Mouse (Mus musculus): ENCODE measurements at regions not wholly inside any gene's neighbourhood (a gene's known extent, or its start where the extent isn't known, plus 50 kb on each side); places are given as distances from the start of the nearest gene placed in this dataset.

GRCm38 (mm10) chr3:80187406-80187805 lies 303.1 kb downstream of the Fam198b start:
- Histone ChIP-seq H3K79me2 (ENCODE audit: control insufficient read depth, insufficient read depth) (no peaks in the 10 kb centered on the region), H3K27me3 (ENCODE audit: control insufficient read depth, insufficient read depth, insufficient read length) (no peaks in the 10 kb centered on the region), H3ac (ENCODE audit: control insufficient read depth, insufficient read length, low read depth) (no peak overlapping the region), H3K4me3 (ENCODE audit: insufficient read depth, poor library complexity, severe bottlenecking) (no peak overlapping the region), H3K36me3 (ENCODE audit: control insufficient read depth, insufficient read depth) (no peaks in the 10 kb centered on the region), H3K79me3 (ENCODE audit: low read depth) (no peaks in the 10 kb centered on the region)
- TF ChIP-seq MYOG (IDR thresholded peaks at IDR 0.05; ENCODE audit: control insufficient read depth, extremely low read depth, insufficient read length): no peak
- no peak for TF ChIP-seq MAX (IDR thresholded peaks at IDR 0.05)

- no peaks in the 10 kb centered on the region for H3K27me3 ChIP-seq (ENCODE audit: control insufficient read depth, insufficient read depth, insufficient read length)
- H3K79me3 ChIP-seq (ENCODE audit: low read depth): no peaks in the 10 kb centered on the region
- no peaks in the 10 kb centered on the region for H3K79me2 ChIP-seq (ENCODE audit: control insufficient read depth, insufficient read depth)
- no peak for TF ChIP-seq USF1 (IDR thresholded peaks at IDR 0.05; ENCODE audit: low read depth)
- TF ChIP-seq MYOG (IDR thresholded peaks at IDR 0.05; ENCODE audit: control insufficient read depth, extremely low read depth, insufficient read length): no peak
- no peak for TF ChIP-seq MAX (IDR thresholded peaks at IDR 0.05)
- no peak for TF ChIP-seq FOSL1 (IDR thresholded peaks at IDR 0.05; ENCODE audit: insufficient read depth, low read length, poor library complexity, severe bottlenecking)
- no peak for TF ChIP-seq CEBPB (IDR thresholded peaks at IDR 0.05; ENCODE audit: low read depth)
- TF ChIP-seq MYOD1 (IDR thresholded peaks at IDR 0.05; ENCODE audit: control insufficient read depth, insufficient read length, low read depth): no peak
- TF ChIP-seq CTCF (IDR thresholded peaks at IDR 0.05; ENCODE audit: control insufficient read depth, insufficient read depth, insufficient read length): no peak
- no peak overlapping the region for H3K4me3 ChIP-seq (ENCODE audit: insufficient read depth, poor library complexity, severe bottlenecking)
- no peaks in the 10 kb centered on the region for H3K36me3 ChIP-seq (ENCODE audit: control insufficient read depth, insufficient read depth)
- H3ac ChIP-seq (ENCODE audit: control insufficient read depth, insufficient read length, low read depth): no peak overlapping the region
These were observed 316.6 kb downstream of the Fam198b start for GRCm38 (mm10) chr3:80200904-80201303.

GRCm38 (mm10) chr3:80204821-80205220 lies 320.5 kb downstream of the Fam198b start:
- Histone ChIP-seq H3K79me2 (ENCODE audit: control insufficient read depth, insufficient read depth) (no peaks in the 10 kb centered on the region), H3K4me3 (ENCODE audit: insufficient read depth, poor library complexity, severe bottlenecking) (no peak overlapping the region), H3K79me3 (ENCODE audit: low read depth) (no peaks in the 10 kb centered on the region), H3K36me3 (ENCODE audit: control insufficient read depth, insufficient read depth) (no peaks in the 10 kb centered on the region), H3ac (ENCODE audit: control insufficient read depth, insufficient read length, low read depth) (no peak overlapping the region), H3K27me3 (ENCODE audit: control insufficient read depth, insufficient read depth, insufficient read length) (no peaks in the 10 kb centered on the region)
- TF ChIP-seq MYOD1 (IDR thresholded peaks at IDR 0.05; ENCODE audit: control insufficient read depth, insufficient read length, low read depth) (no peak), MYOG (IDR thresholded peaks at IDR 0.05; ENCODE audit: control insufficient read depth, extremely low read depth, insufficient read length) (no peak), USF1 (IDR thresholded peaks at IDR 0.05; ENCODE audit: low read depth) (no peak), MAX (IDR thresholded peaks at IDR 0.05) (no peak), CTCF (IDR thresholded peaks at IDR 0.05; ENCODE audit: control insufficient read depth, insufficient read depth, insufficient read length) (no peak), CEBPB (IDR thresholded peaks at IDR 0.05; ENCODE audit: low read depth) (no peak), FOSL1 (IDR thresholded peaks at IDR 0.05; ENCODE audit: insufficient read depth, low read length, poor library complexity, severe bottlenecking) (no peak)

GRCm38 (mm10) chr3:80205351-80205750 lies 321.0 kb downstream of the Fam198b start:
- Histone ChIP-seq H3ac (ENCODE audit: control insufficient read depth, insufficient read length, low read depth) (no peak overlapping the region), H3K36me3 (ENCODE audit: control insufficient read depth, insufficient read depth) (no peaks in the 10 kb centered on the region), H3K79me2 (ENCODE audit: control insufficient read depth, insufficient read depth) (no peaks in the 10 kb centered on the region), H3K79me3 (ENCODE audit: low read depth) (no peaks in the 10 kb centered on the region), H3K4me3 (ENCODE audit: insufficient read depth, poor library complexity, severe bottlenecking) (no peak overlapping the region), H3K27me3 (ENCODE audit: control insufficient read depth, insufficient read depth, insufficient read length) (no peaks in the 10 kb centered on the region)
- no peak for TF ChIP-seq USF1 (IDR thresholded peaks at IDR 0.05; ENCODE audit: low read depth)
- TF ChIP-seq MYOD1 (IDR thresholded peaks at IDR 0.05; ENCODE audit: control insufficient read depth, insufficient read length, low read depth): no peak
- no peak for TF ChIP-seq CTCF (IDR thresholded peaks at IDR 0.05; ENCODE audit: control insufficient read depth, insufficient read depth, insufficient read length)
- no peak for TF ChIP-seq CEBPB (IDR thresholded peaks at IDR 0.05; ENCODE audit: low read depth)
- no peak for TF ChIP-seq MAX (IDR thresholded peaks at IDR 0.05)
- no peak for TF ChIP-seq FOSL1 (IDR thresholded peaks at IDR 0.05; ENCODE audit: insufficient read depth, low read length, poor library complexity, severe bottlenecking)
- TF ChIP-seq MYOG (IDR thresholded peaks at IDR 0.05; ENCODE audit: control insufficient read depth, extremely low read depth, insufficient read length): no peak

- TF ChIP-seq CEBPB (IDR thresholded peaks at IDR 0.05; ENCODE audit: low read depth) (no peak), MYOG (IDR thresholded peaks at IDR 0.05; ENCODE audit: control insufficient read depth, extremely low read depth, insufficient read length) (no peak), CTCF (IDR thresholded peaks at IDR 0.05; ENCODE audit: control insufficient read depth, insufficient read depth, insufficient read length) (no peak), USF1 (IDR thresholded peaks at IDR 0.05; ENCODE audit: low read depth) (no peak), MAX (IDR thresholded peaks at IDR 0.05) (no peak), MYOD1 (IDR thresholded peaks at IDR 0.05; ENCODE audit: control insufficient read depth, insufficient read length, low read depth) (no peak), FOSL1 (IDR thresholded peaks at IDR 0.05; ENCODE audit: insufficient read depth, low read length, poor library complexity, severe bottlenecking) (no peak)
- Histone ChIP-seq H3K79me3 (ENCODE audit: low read depth) (no peaks in the 10 kb centered on the region), H3ac (ENCODE audit: control insufficient read depth, insufficient read length, low read depth) (no peak overlapping the region), H3K36me3 (ENCODE audit: control insufficient read depth, insufficient read depth) (no peaks in the 10 kb centered on the region), H3K27me3 (ENCODE audit: control insufficient read depth, insufficient read depth, insufficient read length) (no peaks in the 10 kb centered on the region), H3K79me2 (ENCODE audit: control insufficient read depth, insufficient read depth) (no peaks in the 10 kb centered on the region), H3K4me3 (ENCODE audit: insufficient read depth, poor library complexity, severe bottlenecking) (no peak overlapping the region)
These were observed 322.7 kb downstream of the Fam198b start for GRCm38 (mm10) chr3:80207022-80207421.

- no peaks in the 10 kb centered on the region for H3K36me3 ChIP-seq (ENCODE audit: control insufficient read depth, insufficient read depth)
- TF ChIP-seq MAX (IDR thresholded peaks at IDR 0.05): no peak
- TF ChIP-seq USF1 (IDR thresholded peaks at IDR 0.05; ENCODE audit: low read depth): no peak
- TF ChIP-seq CEBPB (IDR thresholded peaks at IDR 0.05; ENCODE audit: low read depth): no peak
- TF ChIP-seq FOSL1 (IDR thresholded peaks at IDR 0.05; ENCODE audit: insufficient read depth, low read length, poor library complexity, severe bottlenecking): no peak
- TF ChIP-seq MYOG (IDR thresholded peaks at IDR 0.05; ENCODE audit: control insufficient read depth, extremely low read depth, insufficient read length): no peak
- TF ChIP-seq MYOD1 (IDR thresholded peaks at IDR 0.05; ENCODE audit: control insufficient read depth, insufficient read length, low read depth): no peak
- TF ChIP-seq CTCF (IDR thresholded peaks at IDR 0.05; ENCODE audit: control insufficient read depth, insufficient read depth, insufficient read length): no peak
- H3K27me3 ChIP-seq (ENCODE audit: control insufficient read depth, insufficient read depth, insufficient read length): no peaks in the 10 kb centered on the region
- no peak overlapping the region for H3ac ChIP-seq (ENCODE audit: control insufficient read depth, insufficient read length, low read depth)
- no peaks in the 10 kb centered on the region for H3K79me2 ChIP-seq (ENCODE audit: control insufficient read depth, insufficient read depth)
- no peaks in the 10 kb centered on the region for H3K79me3 ChIP-seq (ENCODE audit: low read depth)
- H3K4me3 ChIP-seq (ENCODE audit: insufficient read depth, poor library complexity, severe bottlenecking): no peak overlapping the region
These were observed 323.7 kb downstream of the Fam198b start for GRCm38 (mm10) chr3:80208028-80208427.

Measured in C2C12 (cell line).